15 mouse cellular contexts compared by ENCODE assay signal in the genomic region with DNA sequence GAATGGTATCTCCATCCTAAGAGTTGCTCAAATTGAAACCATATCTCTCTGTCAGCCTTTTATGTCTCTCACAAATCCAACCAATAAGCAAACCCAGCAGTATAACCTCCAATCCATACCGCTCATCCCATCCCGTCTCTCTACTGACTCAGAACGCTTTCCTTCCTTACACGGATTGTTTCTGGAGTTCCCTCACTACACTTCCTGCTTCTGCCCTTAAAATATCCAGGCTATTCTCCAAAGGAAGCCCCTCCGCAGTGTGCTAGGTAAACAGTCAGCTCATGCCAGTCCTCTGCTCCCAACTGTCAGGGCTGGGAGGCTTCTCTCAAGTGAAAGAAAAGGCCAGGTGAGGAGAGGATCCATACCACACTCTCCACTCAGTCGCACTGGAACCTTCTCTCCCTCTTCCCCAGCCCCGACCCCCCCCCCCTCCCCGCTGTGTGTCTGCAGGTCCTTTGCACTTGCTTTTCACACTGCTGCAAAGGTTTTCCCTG.
"Had no signal": no experiment of that assay in that cellular context is flagged by ENCODE, and none has a peak within 500 bp of the region (broad histone marks: within the 10 kb centered on the region; RNA-seq: fewer than 3 reads in every experiment).

No protein-coding gene starts in this region.

- H3K4me1 ChIP-seq: limb, embryonic 15.5 days; liver, embryonic 12.5 days had no signal

- DNase-seq: kidney, adult 9 months; kidney, postnatal 36 days; layer of hippocampus, adult 9-11 months; layer of hippocampus, postnatal 36 days; retina, postnatal 1 day; right cerebral cortex, postnatal 4 days; spleen, adult 18-20 months; thymus, adult 18-20 months; thymus, postnatal 14 days had no signal

- ATAC-seq: liver, embryonic 12.5 days; midbrain, embryonic 16.5 days had no signal

- H3K4me2 ChIP-seq: limb, embryonic 15.5 days; liver, embryonic 12.5 days; midbrain, embryonic 12.5 days; neural tube, embryonic 13.5 days had no signal

- H3K9me3 ChIP-seq: limb, embryonic 15.5 days; liver, embryonic 12.5 days; midbrain, embryonic 12.5 days; neural tube, embryonic 13.5 days had no signal

- H3K27me3 ChIP-seq: limb, embryonic 15.5 days; liver, embryonic 12.5 days; midbrain, embryonic 12.5 days; neural tube, embryonic 13.5 days had no signal

- H3K4me3 ChIP-seq: limb, embryonic 15.5 days; liver, embryonic 12.5 days; midbrain, embryonic 12.5 days; neural tube, embryonic 13.5 days had no signal

- H3K9ac ChIP-seq: limb, embryonic 15.5 days; liver, embryonic 12.5 days; midbrain, embryonic 12.5 days; neural tube, embryonic 13.5 days had no signal

- H3K36me3 ChIP-seq: limb, embryonic 15.5 days; liver, embryonic 12.5 days; midbrain, embryonic 12.5 days; neural tube, embryonic 13.5 days had no signal

- H3K27ac ChIP-seq: kidney, postnatal 0 days; limb, embryonic 15.5 days; liver, embryonic 12.5 days; midbrain, embryonic 12.5 days; neural tube, embryonic 13.5 days had no signal
